Mouse (Mus musculus): ENCODE data around the gene Btbd17.
A peak's percentile ranks its signal among the peaks of the same experiment; 100 is the strongest.

Btbd17 gene

DNA sequence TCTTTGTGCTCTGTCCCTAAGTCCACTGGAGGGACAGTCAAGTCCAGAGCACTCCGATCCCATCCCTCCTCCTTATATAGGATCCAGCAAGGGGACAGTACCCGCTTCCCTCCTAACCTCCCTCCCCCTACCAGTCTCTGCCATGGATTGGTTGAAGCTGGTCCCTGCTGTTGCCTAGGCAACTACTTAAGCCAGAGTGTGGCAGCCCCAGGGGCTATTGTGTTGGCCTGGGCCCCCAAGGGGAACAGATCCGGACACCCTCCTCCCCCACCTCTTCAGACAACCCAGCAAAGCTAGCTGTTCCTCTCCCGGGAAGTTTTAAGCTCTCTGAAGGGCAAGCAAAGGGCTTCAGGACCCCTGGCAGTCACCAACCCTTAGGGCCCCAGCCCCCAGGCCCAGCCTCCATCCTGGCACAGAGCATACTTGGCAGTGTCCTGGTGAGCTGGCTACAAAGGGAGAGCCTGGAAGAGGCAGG, at the start of gene Btbd17:
Btbd17 (minus strand) TSS at position 98 of the 475 bp plus-strand sequence.
- no peak for DNase-seq (ENCODE audit: low read depth)

DNA sequence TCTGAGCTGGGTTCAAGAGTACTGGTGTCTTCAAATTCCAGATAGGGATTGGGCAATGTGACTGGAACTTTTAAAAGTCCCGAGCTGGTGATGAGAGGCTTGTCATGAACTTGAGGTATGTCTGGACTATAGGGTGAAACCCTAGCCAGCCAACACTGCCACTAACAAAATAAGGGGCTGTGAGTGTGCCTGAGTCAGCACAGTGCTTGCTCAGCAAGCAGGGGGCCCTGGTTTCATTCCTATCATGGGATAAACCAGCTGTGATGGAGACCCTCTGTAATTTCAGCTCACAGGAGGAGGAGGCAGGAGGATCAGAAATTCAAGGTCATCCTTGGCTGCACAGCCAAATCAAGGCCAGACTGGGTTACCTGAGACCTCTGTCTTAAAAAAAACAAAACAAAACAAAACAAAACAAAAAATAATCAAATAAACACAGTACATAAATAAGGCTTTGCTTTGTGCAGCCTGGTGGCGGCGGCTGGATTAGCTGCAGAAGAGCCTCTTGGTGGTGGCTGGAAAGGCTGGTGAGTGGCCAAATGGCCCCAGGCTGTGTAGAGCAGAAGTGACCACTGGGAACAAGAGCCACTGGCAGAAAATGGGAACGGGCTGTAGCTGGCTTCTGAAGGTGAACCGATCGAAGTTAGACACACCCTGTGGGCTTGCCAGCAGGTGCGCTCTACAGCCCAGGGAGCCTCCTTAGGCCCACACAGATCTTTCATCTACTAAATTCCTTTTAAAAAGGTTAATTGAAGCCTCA, 48.9 kb upstream of the Btbd17 start:
- DNase-seq (ENCODE audit: low read depth): no peak

DNA sequence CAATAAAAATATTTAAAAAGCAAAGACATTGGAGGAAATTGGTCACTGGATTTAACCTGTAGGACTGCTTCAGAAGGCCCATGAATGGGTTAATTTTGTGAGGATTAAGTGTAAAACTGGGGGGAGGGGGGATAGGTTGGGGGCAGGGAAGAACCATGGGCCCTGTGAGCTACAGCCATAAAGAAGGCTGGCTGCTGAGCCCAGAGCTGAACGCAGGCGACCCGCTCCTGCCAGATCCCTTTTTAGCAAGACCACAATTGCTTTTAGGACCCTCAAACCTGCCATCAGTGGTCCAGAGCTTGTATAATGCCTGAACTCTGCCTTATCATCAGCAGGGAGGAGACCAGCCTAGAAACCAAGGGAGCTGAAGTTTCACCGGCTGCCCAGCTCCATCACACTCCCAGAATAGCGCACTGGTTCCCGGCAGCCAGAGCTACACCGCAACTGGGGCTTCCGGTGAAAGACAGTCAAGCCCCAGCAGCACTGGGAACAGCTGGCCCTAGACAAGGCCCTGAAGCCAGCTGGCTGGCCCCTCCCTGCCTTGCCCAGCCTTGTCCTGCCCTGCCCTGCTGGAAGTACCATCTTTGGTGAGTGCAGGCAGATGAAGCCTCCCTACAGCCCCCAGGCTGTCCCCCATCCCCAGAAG, 48.2 kb upstream of the Btbd17 start:
- DNase-seq (ENCODE audit: low read depth): no peak

DNA sequence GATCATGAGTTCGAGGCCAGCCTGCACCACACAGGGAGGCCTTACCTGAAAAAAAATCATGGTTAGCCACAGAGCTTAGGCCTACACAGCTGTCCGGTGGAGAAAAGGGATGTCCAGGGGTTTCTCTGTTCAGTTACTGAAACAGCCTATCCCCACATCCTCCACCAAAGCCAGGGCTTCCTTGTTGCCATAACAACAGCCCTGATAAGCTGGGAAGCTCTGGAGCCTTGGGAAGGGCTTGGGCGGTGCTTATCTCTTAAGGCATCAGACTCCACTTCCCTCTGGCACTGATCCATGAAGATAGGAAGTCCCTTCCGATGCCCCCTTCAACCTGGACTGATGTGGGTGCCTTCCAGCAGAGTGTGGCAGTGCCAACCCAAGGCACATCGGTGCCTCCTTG, 37.4 kb upstream of the Btbd17 start:
- DNase-seq (ENCODE audit: low read depth): no peak

DNA sequence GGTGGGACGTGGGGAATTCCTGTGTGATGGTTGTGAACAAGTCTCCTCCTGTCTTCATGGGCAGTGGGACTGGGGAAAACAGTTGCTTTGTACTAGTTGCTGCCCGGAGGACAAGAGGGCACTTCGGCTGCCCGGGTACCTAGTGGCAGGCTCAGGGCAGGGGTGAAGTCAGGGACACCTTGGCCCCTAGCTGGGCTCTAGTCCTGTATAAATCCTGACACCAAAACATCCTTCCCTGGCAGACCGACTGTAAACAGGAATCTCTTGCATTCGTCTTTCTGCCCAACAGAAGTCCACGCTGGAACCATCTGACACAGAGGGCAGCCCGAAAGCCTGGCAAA, 34.7 kb upstream of the Btbd17 start:
- no peak for DNase-seq (ENCODE audit: low read depth)

DNA sequence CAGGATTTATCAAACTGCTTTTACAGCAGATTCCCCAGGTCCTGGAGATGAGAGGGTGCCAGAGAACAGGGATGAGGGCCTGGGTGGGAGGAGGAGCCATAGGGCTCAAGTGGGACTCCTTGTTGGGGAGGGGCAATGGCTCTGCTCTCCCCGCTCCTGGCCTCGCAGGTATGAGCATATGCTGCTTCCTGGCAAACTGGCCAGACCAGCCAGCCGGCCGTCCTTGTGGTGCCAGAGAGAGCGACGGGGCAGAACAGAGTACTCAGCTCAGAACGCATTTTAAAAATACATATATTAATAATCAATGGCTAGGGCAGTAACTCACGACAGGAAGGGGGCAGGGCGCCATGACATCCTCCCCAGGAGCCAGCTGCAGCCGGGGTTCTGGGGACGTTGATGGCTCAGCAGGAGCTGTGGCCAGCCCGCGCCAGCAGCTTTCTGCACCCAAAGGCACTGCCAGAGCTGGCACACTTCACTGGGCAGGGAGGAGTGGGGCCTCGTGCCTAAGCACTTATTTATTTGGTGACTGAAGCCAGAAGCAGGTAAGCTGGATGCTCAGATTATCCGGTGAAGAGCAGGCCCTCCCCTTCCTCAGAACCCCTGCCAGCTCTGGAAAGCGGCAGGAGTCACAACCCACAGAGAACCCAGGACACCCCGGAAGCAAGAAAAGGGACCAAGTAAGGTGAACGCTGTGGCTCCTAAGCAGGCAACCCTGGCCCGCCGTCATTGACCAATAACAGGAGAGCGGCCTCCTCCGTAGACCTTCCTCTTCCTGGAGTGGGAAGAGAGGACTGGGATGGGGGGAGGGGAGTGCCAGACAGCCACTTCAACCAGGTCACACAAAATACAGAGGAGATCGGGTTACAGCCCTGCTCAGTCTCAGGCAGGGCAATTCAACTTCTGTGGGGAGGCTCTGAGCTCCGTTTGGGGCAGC, 34.0 kb upstream of the Btbd17 start:
- no peak for DNase-seq (ENCODE audit: low read depth)

DNA sequence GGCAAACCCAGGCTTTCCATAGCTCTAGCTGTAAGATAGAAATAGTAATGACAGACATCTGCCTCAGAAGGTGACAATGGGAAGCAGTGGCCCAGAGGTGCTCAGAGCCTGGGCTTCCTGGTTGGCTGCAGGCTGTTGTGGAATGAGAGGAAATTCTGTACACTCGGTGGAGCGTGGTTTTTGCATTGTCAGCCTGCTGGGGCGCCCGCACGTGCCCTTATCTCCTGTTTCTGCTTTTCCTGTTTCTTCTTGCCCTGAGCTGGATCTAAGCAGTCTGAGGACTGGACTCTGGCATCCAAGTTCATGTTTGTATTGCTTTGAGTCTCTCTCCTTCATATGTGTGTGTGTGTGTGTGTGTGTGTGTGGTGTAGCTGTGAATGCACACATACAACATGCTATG, 30.9 kb upstream of the Btbd17 start:
- no peak for DNase-seq (ENCODE audit: low read depth)

DNA sequence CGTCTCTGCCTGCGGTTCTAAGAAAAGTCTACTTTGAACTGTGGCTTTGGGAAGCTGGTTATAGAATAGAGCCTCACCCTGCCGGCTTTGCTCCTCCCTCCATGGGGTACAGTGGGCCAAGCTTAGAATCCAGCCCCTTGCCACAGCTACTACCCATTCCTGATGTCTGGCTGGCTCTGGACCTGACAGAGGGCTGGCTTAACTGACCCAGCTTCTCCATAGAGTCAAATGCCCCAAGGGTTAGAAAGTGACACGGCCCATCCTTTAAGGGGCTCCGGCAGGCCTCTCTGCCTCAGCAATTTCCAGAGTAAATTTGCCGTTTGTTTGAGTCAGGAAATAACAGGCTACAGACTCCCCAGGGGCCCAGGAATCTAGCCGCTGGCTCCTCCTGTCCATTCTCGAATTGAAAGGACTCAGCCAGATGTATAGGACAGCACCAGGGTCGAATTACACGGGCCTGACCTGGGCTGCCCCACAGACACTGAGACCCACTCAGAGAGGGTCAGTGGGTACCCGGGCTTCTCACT, 27.5 kb upstream of the Btbd17 start:
- DNase-seq (ENCODE audit: low read depth): no peak

DNA sequence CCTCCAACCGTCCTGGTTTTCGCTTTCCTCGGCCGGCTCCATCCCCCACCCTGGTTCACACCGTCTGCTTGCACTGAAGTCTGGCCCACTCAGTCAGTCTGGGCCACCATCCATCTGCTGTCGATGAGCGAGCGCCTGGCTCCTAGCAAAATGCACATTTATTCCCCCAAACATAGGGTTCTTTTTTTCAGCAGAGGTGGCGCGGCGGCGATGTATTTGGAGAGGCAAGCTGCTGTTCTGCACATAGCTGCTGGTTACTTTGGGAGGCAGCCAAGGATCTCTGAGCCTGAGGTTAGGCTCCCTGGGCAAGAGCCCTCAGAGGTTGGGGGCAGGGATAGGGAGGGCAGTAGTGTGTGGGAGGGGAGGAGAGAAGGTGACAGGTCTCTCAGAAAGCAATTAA, 27.0 kb upstream of the Btbd17 start:
- DNase-seq (ENCODE audit: low read depth): no peak

DNA sequence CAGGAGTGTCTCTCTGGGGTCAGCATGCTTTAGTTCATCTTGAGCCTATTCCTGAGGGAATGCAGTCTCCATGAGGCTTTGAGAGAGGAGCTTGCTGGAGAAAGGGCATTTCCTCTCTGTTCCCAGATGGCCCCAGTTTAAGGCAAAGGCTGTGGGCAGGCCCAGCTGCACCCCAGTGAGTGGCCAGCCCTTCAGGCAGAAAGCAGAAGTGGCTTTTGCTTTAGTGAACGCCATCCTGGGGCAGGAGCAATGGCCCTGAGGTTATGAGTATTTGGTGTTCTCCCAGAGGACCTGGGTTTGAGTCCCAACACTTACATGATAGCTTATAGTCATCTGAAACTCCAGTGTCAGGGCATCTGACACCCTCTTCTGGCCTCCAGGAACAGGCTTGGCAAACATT, 25.6 kb upstream of the Btbd17 start:
- DNase-seq (ENCODE audit: low read depth): no peak

DNA sequence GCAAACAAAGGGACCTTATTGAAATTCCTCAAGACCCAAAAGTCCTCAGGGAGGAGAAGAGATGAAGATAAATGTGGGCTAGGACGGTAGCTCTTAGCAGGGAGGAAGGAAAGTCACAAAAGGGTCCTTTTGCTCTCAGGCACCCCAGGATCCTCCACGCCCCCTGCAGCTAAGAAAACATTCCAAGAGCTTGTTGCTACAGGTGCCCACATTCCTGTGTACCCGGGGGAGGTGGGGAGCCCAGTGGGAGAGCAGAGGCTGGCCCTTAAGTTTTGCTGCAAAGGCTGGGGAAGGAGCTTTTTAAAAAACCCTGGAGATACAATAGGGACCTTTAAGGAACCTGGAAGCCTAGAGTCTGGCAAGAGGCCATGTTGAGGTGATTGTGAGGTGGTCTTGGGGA, 24.7 kb upstream of the Btbd17 start:
- DNase-seq (ENCODE audit: low read depth): no peak

DNA sequence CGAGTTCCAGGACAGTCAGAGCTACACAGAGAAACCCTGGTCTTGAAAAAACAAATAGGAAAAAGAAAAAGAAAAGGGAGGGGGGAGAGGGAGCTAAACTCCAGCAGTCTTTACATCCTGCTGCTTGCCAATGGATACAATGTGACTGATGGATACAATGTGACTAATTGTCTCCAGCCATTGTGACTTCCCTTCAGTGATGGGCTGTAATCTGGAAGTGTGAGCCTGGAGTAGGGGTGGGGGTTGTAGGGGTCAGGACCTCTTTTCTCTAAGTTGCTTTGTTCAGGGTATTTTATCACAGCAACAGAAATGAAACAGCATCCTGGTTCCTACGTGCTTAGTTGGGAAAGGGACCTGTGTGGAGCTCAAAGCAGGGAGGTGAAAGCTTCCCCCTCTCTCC, 23.4 kb upstream of the Btbd17 start:
- no peak for DNase-seq (ENCODE audit: low read depth)

DNA sequence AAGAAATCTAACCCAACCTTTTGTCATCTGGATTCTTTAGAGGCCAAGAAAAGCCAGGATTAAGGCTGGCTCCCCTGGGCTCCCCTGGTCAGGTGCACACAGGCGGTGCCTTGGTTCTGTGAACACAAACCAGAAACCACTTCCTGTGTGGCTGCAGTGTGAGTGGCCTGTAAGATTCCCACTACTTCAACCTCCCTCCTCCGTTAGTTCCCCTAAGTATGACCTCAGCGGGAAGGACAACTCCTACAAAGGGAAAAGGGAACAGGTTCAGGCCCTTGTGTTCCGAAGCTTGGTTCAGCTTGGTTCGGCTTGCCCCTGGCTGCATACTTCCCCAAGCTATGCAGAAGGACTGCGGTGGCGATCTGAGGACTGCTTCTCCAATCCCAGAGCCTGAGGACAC, 22.4 kb upstream of the Btbd17 start:
- DNase-seq (ENCODE audit: low read depth): no peak

DNA sequence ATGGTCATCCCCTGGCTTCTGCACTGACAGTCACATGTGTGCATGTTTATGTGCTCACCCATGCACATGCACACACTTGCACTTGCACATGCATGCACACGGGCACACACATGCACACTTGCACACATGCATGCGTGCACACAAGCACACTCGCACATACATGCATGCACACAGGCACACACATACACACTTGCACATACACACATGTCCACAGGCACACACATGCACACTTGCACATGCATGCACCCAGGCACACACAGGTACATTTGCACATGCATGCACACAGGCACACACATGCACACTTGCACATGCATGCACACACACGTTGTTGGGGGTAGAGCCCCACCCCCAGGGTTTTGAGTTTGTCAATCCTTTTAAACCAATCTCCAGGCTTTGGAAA, 21.2 kb upstream of the Btbd17 start:
- DNase-seq (ENCODE audit: low read depth): no peak

DNA sequence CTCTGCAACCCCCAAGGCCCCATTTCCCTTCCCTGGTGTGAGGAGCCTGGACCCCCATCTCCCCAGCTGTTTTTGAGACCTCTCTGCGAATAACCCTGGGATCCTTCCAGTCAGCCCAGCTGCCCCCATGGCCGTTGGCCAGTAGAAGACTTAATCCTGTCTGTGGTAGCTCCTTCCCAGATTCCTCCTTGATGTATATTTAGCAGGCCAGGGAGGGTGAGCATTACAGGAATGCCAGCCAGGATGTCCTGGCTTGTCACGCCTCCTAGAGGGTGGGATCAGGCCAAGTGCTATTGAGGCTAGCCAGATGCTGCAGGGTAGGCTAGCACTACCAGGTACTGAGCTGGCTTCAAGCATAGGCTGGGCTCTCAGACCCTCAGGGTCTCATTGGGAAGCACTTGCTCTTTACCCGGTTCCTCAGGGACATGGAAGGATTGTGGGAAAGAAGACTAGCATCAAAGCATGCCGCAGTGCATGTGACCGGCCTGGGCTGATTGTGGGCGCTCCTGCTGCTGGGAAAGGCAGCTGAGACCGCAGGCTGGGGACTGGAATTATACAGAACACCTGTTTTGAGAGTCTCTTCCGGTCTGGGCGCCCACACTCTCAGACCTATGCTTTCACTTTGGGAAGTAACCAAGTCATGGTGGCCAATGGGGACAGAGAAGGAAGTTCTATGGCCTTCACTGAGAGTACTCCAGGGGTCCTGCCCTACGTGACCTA, 19.3 kb upstream of the Btbd17 start:
- DNase-seq (ENCODE audit: low read depth): no peak

DNA sequence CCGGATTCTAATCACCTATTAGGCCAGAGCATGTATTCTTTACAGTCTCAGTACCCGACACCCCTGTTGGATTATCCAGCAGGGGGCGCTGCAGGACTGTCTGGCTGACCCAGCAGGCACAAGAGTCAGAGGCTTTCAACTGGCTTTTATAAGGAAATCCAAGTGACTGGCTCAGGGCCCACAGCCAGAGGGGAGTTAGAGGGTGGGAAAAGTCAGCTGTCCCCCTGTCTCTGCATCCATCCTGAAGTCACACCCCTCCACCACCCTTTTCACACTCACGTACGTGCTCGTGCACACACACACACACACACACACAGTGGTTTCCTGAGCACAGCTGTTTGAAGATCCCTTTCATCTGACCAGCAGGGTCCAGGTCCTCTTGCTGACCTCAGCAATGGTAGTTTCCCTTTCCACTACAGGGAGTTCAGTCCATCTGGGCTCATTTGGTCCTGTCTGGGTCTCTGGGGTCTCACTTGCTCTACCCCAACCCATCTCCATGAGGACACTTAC, 17.0 kb upstream of the Btbd17 start:
- peak; percentile 80 for DNase-seq (ENCODE audit: low read depth)

DNA sequence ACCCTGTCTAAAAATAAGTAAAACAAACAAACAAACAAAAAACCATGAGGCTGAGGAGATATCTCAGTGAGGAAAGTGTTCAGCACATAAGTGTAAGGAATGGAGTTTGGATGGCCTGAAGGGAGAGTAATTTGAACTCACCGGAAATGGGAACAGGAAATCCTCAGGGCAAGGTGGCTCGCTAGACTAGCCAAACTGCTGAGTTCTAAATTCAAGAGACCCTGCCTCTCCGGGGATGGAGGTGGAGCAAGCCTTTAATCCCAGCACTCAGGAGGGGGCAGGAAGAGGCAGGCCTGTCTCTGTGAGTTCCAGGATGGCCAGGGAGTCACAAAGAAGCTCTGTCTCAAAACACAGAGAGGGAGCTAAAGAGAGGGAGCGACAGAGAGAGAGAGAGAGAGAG, 14.6 kb upstream of the Btbd17 start:
- no peak for DNase-seq (ENCODE audit: low read depth)

DNA sequence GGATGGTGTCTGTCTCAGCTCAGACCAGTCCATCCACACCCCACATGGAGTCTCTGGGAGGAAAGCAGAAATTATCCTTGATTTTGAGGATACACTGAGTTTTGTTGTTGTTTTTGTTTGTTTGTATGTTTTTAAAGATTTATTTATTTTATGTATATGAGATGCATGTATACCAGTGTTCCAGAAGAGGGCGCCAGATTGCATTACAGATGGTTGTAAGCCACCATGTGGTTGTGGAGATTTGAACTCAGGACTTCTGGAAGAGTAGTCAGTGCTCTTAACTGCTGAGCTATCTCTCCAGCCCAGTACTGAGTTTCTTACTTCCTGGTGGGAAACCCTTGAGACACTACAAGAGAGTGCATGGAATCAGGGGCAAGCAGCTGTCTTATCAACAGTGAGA, 13.6 kb upstream of the Btbd17 start:
- DNase-seq (ENCODE audit: low read depth): no peak

DNA sequence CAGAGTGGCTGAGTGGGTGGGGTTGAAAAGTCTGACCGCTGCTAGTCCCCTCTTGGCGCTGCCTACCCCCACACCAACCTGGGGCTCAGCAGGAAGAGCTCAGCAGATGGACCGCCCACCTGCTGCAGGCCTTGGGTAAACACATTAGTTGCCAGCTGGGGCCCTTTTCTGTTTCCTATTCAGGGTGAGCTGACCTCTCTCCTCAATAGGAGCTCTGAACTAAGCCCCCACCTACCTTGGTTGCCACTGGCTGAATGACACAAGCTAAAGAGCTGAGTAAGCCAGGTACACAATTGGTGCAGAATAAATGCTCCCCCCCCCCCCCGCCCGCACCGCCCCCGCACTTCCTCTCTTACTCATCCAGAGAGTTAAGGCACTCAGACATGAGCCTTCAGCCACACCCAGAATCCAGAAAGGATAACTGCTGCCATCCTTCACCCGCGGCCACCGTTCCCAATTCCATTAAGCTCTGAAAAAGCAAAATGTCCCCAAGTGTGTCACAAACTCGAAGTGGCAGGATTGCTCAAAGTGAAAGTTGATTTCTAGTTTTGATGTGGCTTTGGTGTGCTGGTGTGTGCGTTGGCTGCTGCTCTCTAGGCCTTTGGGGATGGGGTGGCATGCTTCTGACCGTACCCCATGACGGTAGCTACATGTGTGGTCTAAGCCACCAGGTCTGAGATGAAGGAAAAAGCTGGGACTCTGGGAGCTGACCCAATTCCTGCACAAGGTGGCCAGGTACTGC, 12.1 kb upstream of the Btbd17 start:
- DNase-seq (ENCODE audit: low read depth): no peak

DNA sequence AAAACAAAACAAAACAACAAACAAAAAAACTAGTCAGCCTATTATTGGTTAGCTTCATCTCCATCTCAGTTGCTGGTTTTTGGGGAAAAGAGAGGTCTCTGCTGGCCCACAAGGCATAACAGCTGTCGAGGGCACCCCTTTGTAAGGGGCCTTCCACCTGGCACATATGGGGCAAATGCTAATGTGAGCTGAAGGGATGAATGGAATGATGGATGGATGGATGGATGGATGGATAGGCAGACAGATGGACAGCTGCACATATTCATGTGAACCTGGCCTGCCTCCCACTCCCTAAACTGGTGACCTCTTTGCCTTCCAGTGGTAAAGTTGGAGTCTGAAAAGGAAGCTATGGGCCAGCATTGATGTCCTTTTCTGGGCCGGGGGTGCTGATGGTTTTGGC, 11.3 kb upstream of the Btbd17 start:
- no peak for DNase-seq (ENCODE audit: low read depth)

DNA sequence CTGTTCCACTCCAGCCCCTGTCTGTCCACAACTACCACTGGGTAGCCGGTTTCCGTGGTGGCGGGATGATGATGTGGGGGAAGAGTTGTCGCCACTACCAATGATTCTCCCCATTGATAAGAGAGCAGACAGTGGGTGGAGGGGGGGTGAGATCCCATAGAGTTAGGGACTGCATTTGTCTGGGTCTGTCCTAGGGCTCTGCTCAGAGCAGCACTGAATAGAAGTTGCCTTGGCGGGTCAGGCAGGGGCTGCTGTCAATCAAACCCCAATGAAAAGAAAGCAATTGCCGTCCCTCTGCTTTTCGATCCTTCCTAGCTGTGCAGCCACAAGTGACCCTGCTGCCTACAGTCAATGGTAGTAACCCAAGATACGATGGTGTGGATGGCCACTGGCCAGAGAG, 8.2 kb upstream of the Btbd17 start:
- DNase-seq (ENCODE audit: low read depth): no peak

All from c-Kit-positive CD71-negative TER-119-negative erythroid progenitor cells, embryonic 14.5 days (primary cell).